Mouse (Mus musculus) heart, adult 2 months (tissue): ENCODE data around the gene Mettl7a2. TPM values are rescaled to one million over a fixed set of nuclear protein-coding genes. Genes with fewer than 3 reads are reported as not detected.
A peak's percentile ranks its signal among the peaks of the same experiment; 100 is the strongest.
"Not testable (repeated sequence)": the region's sequence is repeated elsewhere in the genome, so short reads cannot be mapped to it uniquely, and the experiment has no call there.

Source experiments
- DNase-seq, 2 experiments: peaks; one replicate each; pipeline ENCODE4 v3.0.0; 2021
- H3K27ac ChIP-seq: fragments of 200-600 bp; 2 replicates; pipeline ENCODE4 v1.8.1; 2022
- H3K27me3 ChIP-seq: fragments of 200-500 bp; 2 replicates; pipeline ENCODE4 v1.6.1; 2012; ENCODE audit warnings: mild to moderate bottlenecking, low read length, inconsistent platforms, mixed read lengths; ENCODE audit not compliant: control insufficient read depth, insufficient read depth
- H3K36me3 ChIP-seq: fragments of 200-500 bp; 2 replicates; pipeline ENCODE4 v1.6.1; 2012; ENCODE audit warnings: low read length, inconsistent platforms; ENCODE audit not compliant: control insufficient read depth, insufficient read depth
- H3K4me1 ChIP-seq: fragments of 200-500 bp; 2 replicates; pipeline ENCODE4 v1.6.1; 2011; ENCODE audit warnings: low read length; ENCODE audit not compliant: control insufficient read depth, insufficient read depth
- H3K4me3 ChIP-seq: fragments of 200-600 bp; 2 replicates; pipeline ENCODE4 v1.8.1; 2022
- H3K79me2 ChIP-seq: fragments of 200-500 bp; replicated peaks from 2 replicates; pipeline ENCODE4 v1.6.1; 2012; ENCODE audit warnings: mild to moderate bottlenecking, inconsistent platforms, low read length, moderate library complexity, mixed read lengths; ENCODE audit not compliant: control insufficient read depth, insufficient read depth
- H3K9ac ChIP-seq: fragments of 200-500 bp; 2 replicates; pipeline ENCODE4 v1.6.1; 2012; ENCODE audit warnings: low read depth, mild to moderate bottlenecking, control low read depth, inconsistent platforms, low read length, mixed read lengths
- CTCF ChIP-seq: fragments of 200-600 bp; IDR thresholded peaks from 2 replicates; pipeline ENCODE4 v1.8.1; 2022; ENCODE audit warnings: antibody characterized with exemption, mild to moderate bottlenecking, moderate library complexity
- EP300 ChIP-seq: fragments of 200-500 bp; IDR thresholded peaks from 2 replicates; pipeline ENCODE4 v1.6.1; 2011; ENCODE audit warnings: low read depth, low read length, control low read depth; ENCODE audit not compliant: insufficient read depth
- POLR2A ChIP-seq: fragments of 200-500 bp; IDR thresholded peaks from 2 replicates; pipeline ENCODE4 v1.6.1; 2011; ENCODE audit warnings: mild to moderate bottlenecking, low read depth, low read length, control low read depth; ENCODE audit not compliant: insufficient read depth
- WGBS: fragments of 180-500 bp; shearing (Covaris S2); methylation state at CpG from one replicate; pipeline ENCODE4 v1.1.7; 2018; 5-methylcytosine and 5-hydroxymethylcytosine counted together
- intact Hi-C: fragments of 180-260 bp; cut with DNase I; formaldehyde crosslinking; loops from one replicate; pipeline ENCODE4 v1.15.1; 2025
- polyA plus RNA-seq: library from polyadenylated mRNA; depleted of rRNA; stranded (reverse); fragments of >200 nt; gene quantifications from 2 replicates; pipeline ENCODE4 v1.2.3, GENCODE M21; 2012
- total RNA-seq, 2 experiments: library from RNA; stranded (reverse); gene quantifications; 2 replicates each; pipeline ENCODE4 v1.2.3; 2021

The Mettl7a2 gene
- total and polyA plus RNA-seq, 3 experiments, result 0.75 to 1.5 TPM; not detected in 1

DNA sequence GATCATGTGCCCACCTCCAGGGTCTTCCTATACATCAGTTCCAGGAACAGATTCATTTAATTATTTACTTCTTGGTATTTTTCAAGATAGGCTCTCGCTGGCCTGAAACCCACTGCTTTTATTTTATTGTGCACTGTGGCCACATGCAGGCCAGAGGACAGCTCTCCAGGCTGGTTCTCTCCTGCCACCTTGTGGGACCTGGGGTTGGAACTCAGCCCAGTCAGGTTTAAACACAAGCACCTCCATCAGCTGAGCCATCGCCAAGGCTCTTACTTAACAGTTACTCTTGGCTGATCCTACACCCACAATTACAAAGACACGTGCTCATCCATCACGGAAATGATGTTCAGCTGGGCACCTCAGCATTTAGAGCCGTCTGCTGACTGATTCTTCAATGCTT is 31.9 kb upstream of the Mettl7a2 start:
- peak; percentile 65 for TF ChIP-seq CTCF
- TF ChIP-seq EP300, result peak; percentile 55; the same call in 1 of the 2 replicates
- TF ChIP-seq POLR2A, result no peak
- Histone ChIP-seq H3K36me3 (no peaks in the 10 kb centered on the region), H3K9ac (no peak overlapping the region), H3K4me1 (peaks cover 3% of the 10 kb centered on the region; the same call in 1 of the 2 replicates), H3K27ac (no peak overlapping the region), H3K79me2 (no peaks in the 10 kb centered on the region), H3K4me3 (no peak overlapping the region), H3K27me3 (no peaks in the 10 kb centered on the region)
- WGBS, result 47% methylated on average over 5 of the region's 5 CpGs
- DNase-seq, result peak; percentile 59 to 65
- intact Hi-C loops, result loop anchor here (10.0 kb wide), 2 partner anchors 54 to 56 kb away; no protein-coding TSS in a partner anchor

DNA sequence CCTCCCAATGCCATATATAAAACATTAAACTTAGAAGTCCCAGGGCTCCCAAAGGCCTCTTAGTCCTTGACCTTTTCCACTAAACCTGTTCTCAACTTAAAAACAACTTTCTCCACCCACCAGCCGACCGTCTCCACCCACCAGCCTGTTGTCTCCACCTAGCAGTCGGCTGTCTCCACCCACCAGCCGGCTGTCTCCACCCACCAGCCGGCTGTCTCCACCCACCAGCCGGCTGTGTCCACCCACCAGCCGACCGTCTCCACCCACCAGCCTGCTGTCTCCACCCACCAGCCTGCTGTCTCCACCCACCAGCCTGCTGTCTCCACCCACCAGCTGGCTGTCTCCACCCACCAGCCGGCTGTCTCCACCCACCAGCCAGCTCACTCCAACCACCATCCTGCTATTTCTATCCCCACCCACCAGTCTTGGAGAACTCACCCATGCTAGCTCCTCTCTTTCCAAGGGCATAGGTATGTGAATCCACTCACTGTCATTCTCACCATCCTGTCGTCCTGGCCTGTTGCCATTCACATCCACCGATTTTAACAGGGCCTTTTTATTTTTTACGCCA is 28.9 kb upstream of the Mettl7a2 start:
- Histone ChIP-seq H3K27ac (no peak overlapping the region), H3K4me1 (no peaks in the 10 kb centered on the region), H3K27me3 (no peaks in the 10 kb centered on the region), H3K9ac (no peak overlapping the region), H3K79me2 (no peaks in the 10 kb centered on the region), H3K4me3 (no peak overlapping the region), H3K36me3 (no peaks in the 10 kb centered on the region)
- no peak for DNase-seq
- 66% methylated on average over 12 of the region's 12 CpGs for WGBS
- TF ChIP-seq EP300, result no peak
- TF ChIP-seq POLR2A, result no peak
- TF ChIP-seq CTCF, result no peak
- intact Hi-C loops, result loop anchor here (10.0 kb wide), 2 partner anchors 51 to 59 kb away; no protein-coding TSS in a partner anchor

DNA sequence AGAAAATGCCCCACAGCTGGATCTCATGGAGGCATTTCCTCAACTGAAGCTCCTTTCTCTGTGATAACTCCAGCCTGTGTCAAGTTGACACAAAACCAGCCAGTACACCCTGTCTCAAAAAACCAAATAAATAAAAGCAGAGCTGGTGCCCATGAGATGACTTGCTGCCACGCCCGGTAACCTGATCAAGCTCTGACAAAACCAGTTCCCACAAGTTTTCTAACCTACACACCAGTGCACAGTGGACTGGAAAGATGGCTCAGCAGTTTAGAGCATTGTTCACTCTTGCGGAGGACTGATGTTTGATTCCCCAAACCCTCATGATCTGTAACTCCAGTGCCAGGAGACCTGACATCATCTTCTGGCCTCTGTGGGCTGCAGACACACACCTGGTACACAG is 27.8 kb upstream of the Mettl7a2 start:
- Histone ChIP-seq H3K27ac (no peak overlapping the region), H3K36me3 (no peaks in the 10 kb centered on the region), H3K9ac (no peak overlapping the region), H3K79me2 (no peaks in the 10 kb centered on the region), H3K4me1 (no peaks in the 10 kb centered on the region), H3K27me3 (no peaks in the 10 kb centered on the region), H3K4me3 (no peak overlapping the region)
- 91% methylated on average over 3 of the region's 3 CpGs for WGBS
- intact Hi-C loops, result loop anchor here (10.0 kb wide), 2 partner anchors 50 to 60 kb away; no protein-coding TSS in a partner anchor
- no peak for DNase-seq
- TF ChIP-seq POLR2A (no peak), EP300 (no peak)

DNA sequence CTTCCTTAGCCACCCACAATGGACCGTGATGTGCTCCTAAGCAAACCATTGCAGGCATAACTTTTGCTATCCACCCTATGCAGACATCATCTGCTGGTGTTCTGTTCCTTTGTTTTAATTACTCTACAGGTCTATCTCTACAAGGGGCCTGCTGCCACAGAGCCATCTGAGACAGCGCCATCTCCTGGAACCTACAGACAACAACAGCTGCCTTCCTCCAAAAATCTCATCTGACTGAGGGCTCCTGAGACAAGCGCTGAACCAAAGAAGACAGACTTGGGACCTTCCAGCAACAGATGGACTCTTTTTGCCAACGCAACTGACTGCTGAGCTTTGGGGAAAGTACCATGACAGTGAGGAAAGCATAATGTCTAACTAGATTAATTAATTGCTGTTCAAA is 24.9 kb upstream of the Mettl7a2 start:
- H3K36me3 ChIP-seq, DNase-seq, H3K9ac ChIP-seq, H3K27me3 ChIP-seq, H3K4me3 ChIP-seq, H3K4me1 ChIP-seq, H3K79me2 ChIP-seq, H3K27ac ChIP-seq: not testable (repeated sequence)
- intact Hi-C loops, result loop anchor here (10.0 kb wide), 2 partner anchors 47 to 63 kb away; no protein-coding TSS in a partner anchor
- WGBS, result 72% methylated on average over 4 of the region's 4 CpGs

DNA sequence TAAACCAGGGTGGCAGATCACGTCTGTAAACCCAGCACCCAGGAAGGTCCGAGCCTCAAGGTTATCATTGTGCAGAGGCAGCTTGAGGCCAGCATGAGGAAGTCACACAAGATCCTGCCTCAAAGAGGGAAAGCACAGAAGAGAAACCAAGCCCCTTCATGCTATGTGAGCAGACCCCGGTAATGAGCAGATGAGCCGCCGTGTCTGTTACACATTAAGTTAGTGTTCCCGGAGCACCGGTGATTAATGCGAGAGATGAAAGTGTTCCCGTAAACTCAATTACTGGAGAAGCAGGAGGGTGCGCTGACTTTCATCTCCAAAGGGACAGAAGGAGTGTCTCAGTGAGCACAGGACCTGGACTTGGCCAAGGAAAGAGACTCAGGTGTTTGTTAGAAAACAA is 23.7 kb upstream of the Mettl7a2 start:
- not testable (repeated sequence) for H3K36me3 ChIP-seq, H3K27ac ChIP-seq, H3K27me3 ChIP-seq, DNase-seq, H3K9ac ChIP-seq, H3K4me3 ChIP-seq, H3K4me1 ChIP-seq, H3K79me2 ChIP-seq
- WGBS, result 86% methylated on average over 10 of the region's 10 CpGs
- intact Hi-C loops, result loop anchor here (10.0 kb wide), 2 partner anchors 45 to 65 kb away; no protein-coding TSS in a partner anchor

DNA sequence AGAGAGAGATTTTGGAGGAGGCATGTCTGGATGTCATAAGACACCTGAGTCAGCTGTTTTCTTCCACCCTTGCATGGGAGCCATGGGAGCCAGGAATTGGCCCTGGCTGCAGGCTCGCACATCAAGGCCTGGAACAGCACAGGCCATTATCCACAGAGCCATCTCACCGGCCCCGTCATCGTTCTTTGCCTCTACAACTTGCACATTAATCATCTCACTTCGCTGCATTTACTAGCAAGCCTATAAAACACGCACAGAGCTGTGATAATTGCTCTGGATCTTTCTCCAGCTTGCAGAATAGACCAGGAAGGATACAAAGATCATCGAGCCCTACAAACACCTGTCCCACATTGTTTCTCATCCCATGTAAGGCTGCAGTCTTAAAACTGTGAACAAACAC is 22.3 kb upstream of the Mettl7a2 start:
- Histone ChIP-seq H3K79me2 (no peaks in the 10 kb centered on the region), H3K4me3 (no peak overlapping the region), H3K27ac (no peak overlapping the region), H3K27me3 (no peaks in the 10 kb centered on the region), H3K4me1 (no peaks in the 10 kb centered on the region), H3K9ac (no peak overlapping the region), H3K36me3 (no peaks in the 10 kb centered on the region)
- 90% methylated on average over 7 of the region's 7 CpGs for WGBS
- DNase-seq, result no peak
- intact Hi-C loops, result no loop called here
- no peak for TF ChIP-seq POLR2A
